Mouse (Mus musculus) heart, adult 2 months (tissue): ENCODE measurements around the gene Rac2.

Experiments used
- CTCF ChIP-seq: fragments of 200-600 bp; IDR thresholded peaks from 2 replicates; pipeline ENCODE4 v1.8.1; 2022; ENCODE audit warnings: antibody characterized with exemption, mild to moderate bottlenecking, moderate library complexity
- POLR2A ChIP-seq: fragments of 200-500 bp; IDR thresholded peaks from 2 replicates; pipeline ENCODE4 v1.6.1; 2011; ENCODE audit warnings: mild to moderate bottlenecking, low read depth, low read length, control low read depth; ENCODE audit not compliant: insufficient read depth

DNA sequence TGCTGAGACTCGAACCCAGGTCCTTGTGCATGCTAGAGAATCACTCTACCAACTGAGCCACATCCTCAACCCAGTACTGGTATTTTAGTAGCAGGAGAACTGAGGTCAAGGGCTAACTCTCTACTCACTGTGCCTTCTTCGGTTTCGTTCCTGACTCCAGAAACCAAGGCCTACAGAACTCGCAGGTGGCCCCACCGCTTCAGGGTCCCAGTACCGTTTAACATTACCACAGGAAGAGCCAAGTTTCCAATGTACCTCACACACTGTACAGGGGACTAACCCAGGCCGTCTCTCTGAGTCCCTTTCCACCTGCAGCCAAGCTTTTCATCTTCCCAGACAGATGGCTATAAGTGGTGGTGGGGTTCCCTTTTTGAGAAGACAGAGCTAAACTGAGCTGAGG lies 12.8 kb upstream of the Rac2 start:
- TF ChIP-seq POLR2A (no peak), CTCF (no peak)
